Mouse (Mus musculus) c-Kit-positive CD71-positive TER-119-positive erythroid progenitor cells, embryonic 14.5 days (primary cell): Measurements from ENCODE around the gene Rpl13a.

Source experiments
- DNase-seq: peaks from one replicate; pipeline ENCODE4 v3.0.0-alpha.2; 2013; ENCODE audit warnings: low spot score

Rpl13a gene

GRCm38 (mm10) chr7:45135370-45135769 lies 6.8 kb upstream of the Rpl13a start:
- peak; percentile 56 for DNase-seq

- DNase-seq, result peak; percentile 83
These were observed 6.0 kb upstream of the Rpl13a start for GRCm38 (mm10) chr7:45134544-45135026.

- no peak for DNase-seq
These were observed 5.0 kb upstream of the Rpl13a start for GRCm38 (mm10) chr7:45133446-45134159.

- no peak for DNase-seq
These were observed 3.3 kb upstream of the Rpl13a start for GRCm38 (mm10) chr7:45131850-45132249.

GRCm38 (mm10) chr7:45129776-45130512 lies 1.4 kb upstream of the Rpl13a start:
- DNase-seq, result no peak

GRCm38 (mm10) chr7:45129318-45129717 lies 757 bp upstream of the Rpl13a start:
- DNase-seq, result peak; percentile 56

GRCm38 (mm10) chr7:45127700-45128224 lies 799 bp downstream of the Rpl13a start:
- DNase-seq, result peak; percentile 30

GRCm38 (mm10) chr7:45126844-45127699 lies 1.5 kb downstream of the Rpl13a start:
- DNase-seq, result peak; percentile 24

GRCm38 (mm10) chr7:45126147-45126843 lies 2.3 kb downstream of the Rpl13a start:
- DNase-seq, result no peak

GRCm38 (mm10) chr7:45125649-45126048 lies 2.9 kb downstream of the Rpl13a start:
- peak; percentile 33 for DNase-seq

GRCm38 (mm10) chr7:45125144-45125600 lies 3.4 kb downstream of the Rpl13a start:
- DNase-seq, result peak; percentile 71

- peak; percentile 100 for DNase-seq
These were observed 4.1 kb downstream of the Rpl13a start, which contains the start of gene Rps11 for GRCm38 (mm10) chr7:45124224-45125143. Gene Rps11, minus strand, starts transcription at chr7:45124439.

- DNase-seq, result peak; percentile 45
These were observed 5.4 kb downstream of the Rpl13a start for GRCm38 (mm10) chr7:45123186-45123570.

GRCm38 (mm10) chr7:45122561-45123185 lies 5.9 kb downstream of the Rpl13a start:
- DNase-seq, result no peak

GRCm38 (mm10) chr7:45121966-45122365 lies 6.6 kb downstream of the Rpl13a start:
- DNase-seq, result no peak

GRCm38 (mm10) chr7:45121404-45121803 lies 7.2 kb downstream of the Rpl13a start:
- DNase-seq, result no peak

GRCm38 (mm10) chr7:45119780-45120709 lies 8.5 kb downstream of the Rpl13a start:
- no peak for DNase-seq

GRCm38 (mm10) chr7:45118336-45118735 lies 10.2 kb downstream of the Rpl13a start:
- no peak for DNase-seq

GRCm38 (mm10) chr7:45117566-45117965 lies 11.0 kb downstream of the Rpl13a start:
- DNase-seq, result no peak
